Mouse (Mus musculus) subcutaneous adipose tissue, adult 2 months (tissue): ENCODE measurements around the gene Tfip11. TPM values are rescaled to one million over a fixed set of nuclear protein-coding genes. Genes with fewer than 3 reads are reported as not detected.

Source experiments
- polyA plus RNA-seq: library from polyadenylated mRNA; depleted of rRNA; stranded (reverse); fragments of >200 nt; gene quantifications from 2 replicates; pipeline ENCODE4 v1.2.3, GENCODE M21; 2012; ENCODE audit warnings: low replicate concordance; rRNA removed

Gene Tfip11
- 26.3 and 38.1 TPM in 2 replicates for polyA plus RNA-seq

GRCm38 (mm10) chr5:112325546-112326445, at the start of gene Tfip11:
Gene Tfip11, plus strand, starts transcription at chr5:112326358.

GRCm38 (mm10) chr5:112342463-112343204, 16.5 kb downstream of the Tfip11 start, which contains the start of the genes Srrd and Hps4:
Gene Srrd, minus strand, starts transcription at chr5:112343040.
Gene Hps4, plus strand, starts transcription at chr5:112343083.

GRCm38 (mm10) chr5:112355910-112356309, 29.8 kb downstream of the Tfip11 start, which contains the start of gene Gm6583:
Gene Gm6583, minus strand, starts transcription at chr5:112356033.

Other genes with a start within 250 kb of the Tfip11 start
- gene Cryba4, start 73.8 kb upstream of the Tfip11 start, polyA plus RNA-seq: 0.47 and 1.9 TPM in 2 replicates
- gene Crybb1, start 70.5 kb upstream of the Tfip11 start, polyA plus RNA-seq: 0.19 TPM in 1 of 2 replicates, not detected in the other
- 65.2 and 82.0 TPM in 2 replicates for gene Tpst2, start 49.7 kb upstream of the Tfip11 start, polyA plus RNA-seq
- gene Srrd, start 16.7 kb downstream of the Tfip11 start, polyA plus RNA-seq: 44.5 and 62.0 TPM in 2 replicates
- 31.7 and 49.3 TPM in 2 replicates for gene Hps4, start 16.7 kb downstream of the Tfip11 start, polyA plus RNA-seq
- not detected in 2 replicates for gene Gm6583, start 29.7 kb downstream of the Tfip11 start, polyA plus RNA-seq
- gene Asphd2, start 68.5 kb downstream of the Tfip11 start, polyA plus RNA-seq: 2.1 and 12.5 TPM in 2 replicates
- not detected in 2 replicates for gene Gm6588, start 123.1 kb downstream of the Tfip11 start, polyA plus RNA-seq